Mouse (Mus musculus): ENCODE measurements around the gene 9830107B12Rik.
"Not testable (repeated sequence)": the region's sequence is repeated elsewhere in the genome, so short reads cannot be mapped to it uniquely, and the experiment has no call there.

The 9830107B12Rik gene

DNA sequence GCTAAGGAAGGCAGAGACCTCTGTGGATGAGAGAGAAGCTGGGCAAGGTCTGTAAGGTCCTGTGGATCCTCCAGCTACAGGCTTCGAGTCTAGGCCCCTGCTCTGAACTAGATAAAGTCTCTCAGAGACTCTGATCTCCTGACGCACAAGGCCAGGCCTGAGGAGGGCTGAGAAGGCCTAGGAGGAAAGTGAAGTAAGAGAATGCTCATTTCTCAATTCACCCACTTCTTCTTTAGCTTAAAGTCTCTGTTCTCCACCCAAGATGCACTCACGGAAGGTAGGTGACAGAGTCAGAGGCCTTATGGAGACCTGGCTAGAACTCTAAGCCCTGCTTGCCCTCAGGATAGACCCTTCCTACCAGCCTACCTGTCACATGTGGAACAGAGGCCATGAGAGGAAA is at the start of gene 9830107B12Rik:
TSS of gene 9830107B12Rik (minus strand) at position 149 of the 400 bp plus-strand sequence.
- DNase-seq, result peak in 1 of 2 experiments; percentile 13

DNA sequence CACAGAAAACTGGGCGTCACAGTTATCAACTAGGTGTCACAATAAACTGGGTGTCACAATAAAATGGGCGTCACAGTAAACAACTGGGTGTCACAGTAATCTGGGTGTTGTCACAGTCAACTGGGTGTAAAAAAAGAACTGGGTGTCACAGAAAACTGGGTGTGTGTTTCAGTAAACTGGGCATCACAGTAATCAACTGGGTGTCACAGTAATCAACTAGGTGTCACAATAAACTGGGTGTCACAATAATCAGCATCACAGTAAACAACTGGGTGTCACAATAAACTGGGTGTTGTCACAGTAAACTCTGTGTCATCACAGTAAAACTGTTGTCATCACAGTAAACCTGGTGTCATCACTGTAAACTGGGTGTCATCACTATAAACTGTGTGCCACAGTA is 46.3 kb upstream of the 9830107B12Rik start:
- no peak for DNase-seq

DNA sequence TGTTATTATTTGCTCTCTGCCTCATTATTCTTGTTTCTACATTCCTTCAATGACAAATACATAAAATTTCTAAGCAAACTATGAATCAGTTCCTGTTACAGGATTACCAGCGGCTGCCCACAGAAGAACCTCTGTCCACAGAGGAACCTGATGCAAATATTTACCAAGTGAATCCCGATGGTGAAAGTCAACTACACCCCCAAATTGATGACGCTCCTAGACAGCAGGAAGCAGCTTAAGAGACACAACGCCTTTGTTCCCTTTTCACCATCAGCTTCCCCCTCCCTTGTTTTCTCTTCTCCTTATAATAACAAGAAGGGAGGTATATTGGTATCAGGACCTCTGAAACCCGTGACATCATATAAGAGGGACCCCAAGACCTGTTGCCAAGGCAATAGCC is 39.2 kb upstream of the 9830107B12Rik start:
- peak in 1 of 2 experiments; percentile 21 for DNase-seq

DNA sequence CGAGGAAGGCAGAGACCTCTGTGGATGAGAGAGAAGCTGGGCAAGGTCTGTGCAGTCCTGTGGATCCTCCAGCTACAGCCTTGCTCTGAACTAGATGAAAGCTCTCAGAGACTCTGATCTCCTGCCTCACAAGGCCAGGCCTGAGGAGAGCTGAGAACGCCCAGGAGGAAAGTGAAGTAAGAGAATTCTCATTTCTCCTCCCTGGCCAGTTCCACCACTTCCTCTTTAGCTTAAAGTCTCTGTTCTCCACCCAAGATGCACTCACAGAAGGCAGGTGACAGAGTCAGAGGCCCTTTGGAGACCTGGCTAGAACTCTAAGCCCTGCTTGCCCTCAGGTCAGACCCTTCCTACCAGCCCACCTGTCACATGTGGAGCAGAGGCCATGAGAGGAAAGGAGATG is 21.0 kb upstream of the 9830107B12Rik start, which contains the start of gene A530064D06Rik:
TSS of gene A530064D06Rik (minus strand) at position 173 of the 400 bp plus-strand sequence.
- not testable (repeated sequence) for DNase-seq

DNA sequence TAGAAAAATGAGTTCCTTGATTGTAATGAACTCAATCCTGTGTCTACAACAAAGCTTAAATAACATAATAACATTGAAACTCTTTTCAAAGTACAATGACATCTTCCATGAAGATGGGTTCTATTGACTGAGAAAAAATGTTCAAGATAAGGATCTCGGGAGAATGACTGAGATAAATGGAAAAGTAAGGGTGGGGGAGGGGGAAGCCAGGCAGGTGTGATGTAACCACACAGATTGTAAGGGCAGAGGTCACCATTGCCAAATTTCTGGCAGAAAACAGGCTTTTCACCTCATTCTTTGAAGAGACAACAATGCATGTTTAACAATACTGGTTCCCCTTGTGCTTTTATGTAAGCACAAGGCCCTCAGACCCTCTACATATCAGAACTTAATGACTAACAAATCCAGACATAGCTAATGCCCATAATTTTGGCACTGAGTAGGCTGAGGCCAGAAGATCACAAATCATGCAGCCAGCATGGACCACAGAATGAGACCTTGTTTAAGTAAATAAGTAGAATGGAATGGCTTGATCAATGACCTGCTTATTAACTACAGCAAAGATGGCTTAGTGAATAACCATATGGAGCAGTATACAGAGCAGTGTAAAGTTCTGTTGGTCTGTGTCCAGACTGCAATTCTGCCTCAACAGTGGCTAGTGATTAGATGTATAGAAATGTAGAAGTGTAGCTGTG is 11.5 kb upstream of the 9830107B12Rik start:
- DNase-seq, result no peak

DNA sequence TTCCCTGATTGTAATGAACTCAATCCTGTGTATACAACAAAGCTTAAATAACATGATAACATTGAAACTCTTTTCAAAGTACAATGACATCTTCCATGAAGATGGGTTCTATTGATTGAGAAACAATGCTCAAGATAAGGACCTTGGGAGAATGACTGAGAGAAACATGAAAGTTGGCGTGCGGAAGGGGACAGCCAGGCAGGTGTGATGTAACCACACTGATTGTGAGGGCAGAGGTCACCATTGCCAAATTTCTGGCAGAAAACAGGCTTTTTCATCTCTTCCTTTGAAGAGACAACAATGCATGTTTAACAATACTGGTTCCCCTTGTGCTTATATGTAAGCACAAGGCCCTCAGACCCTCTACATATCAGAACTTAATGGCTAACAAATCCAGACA is 13.3 kb downstream of the 9830107B12Rik start:
- no peak for DNase-seq

DNA sequence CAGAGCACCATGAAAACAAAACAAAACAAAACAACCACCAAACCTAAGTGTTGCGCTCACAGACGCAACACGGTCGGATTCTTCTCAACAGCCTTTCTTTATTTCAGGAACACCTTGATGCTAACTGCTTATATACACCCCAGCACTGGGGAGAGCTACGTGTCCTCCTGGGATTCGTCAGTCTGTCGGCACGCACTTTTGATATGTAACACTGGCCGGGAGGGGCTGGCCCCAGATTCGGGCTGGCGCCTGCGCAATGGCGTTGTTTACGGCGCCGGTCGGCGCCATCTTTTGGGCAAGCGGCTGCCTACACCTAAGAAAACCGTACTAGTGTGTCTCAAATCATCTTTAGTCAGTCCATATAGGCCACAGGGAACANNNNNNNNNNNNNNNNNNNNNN is 25.6 kb downstream of the 9830107B12Rik start:
- DNase-seq, result no peak

DNA sequence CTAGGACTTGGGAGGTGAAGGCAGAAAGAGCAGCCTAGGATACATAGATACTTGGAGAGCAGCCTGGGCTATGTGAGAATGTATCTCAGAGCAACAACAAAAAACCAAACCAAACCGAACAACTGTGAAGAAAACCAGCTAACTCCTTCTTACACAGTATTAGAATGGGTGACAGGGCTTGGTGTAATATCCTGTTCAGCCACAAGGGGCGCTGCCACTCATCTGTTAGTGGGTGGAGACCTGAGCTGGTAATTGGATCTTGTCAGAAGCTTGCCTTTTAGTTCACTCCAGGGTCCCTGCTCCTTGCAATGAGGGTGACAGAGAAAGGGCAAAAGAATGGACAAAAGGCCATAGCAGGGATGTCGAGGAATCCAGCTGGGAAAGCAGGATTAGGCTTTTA is 26.4 kb downstream of the 9830107B12Rik start:
- DNase-seq, result peak; percentile 63 to 84

DNA sequence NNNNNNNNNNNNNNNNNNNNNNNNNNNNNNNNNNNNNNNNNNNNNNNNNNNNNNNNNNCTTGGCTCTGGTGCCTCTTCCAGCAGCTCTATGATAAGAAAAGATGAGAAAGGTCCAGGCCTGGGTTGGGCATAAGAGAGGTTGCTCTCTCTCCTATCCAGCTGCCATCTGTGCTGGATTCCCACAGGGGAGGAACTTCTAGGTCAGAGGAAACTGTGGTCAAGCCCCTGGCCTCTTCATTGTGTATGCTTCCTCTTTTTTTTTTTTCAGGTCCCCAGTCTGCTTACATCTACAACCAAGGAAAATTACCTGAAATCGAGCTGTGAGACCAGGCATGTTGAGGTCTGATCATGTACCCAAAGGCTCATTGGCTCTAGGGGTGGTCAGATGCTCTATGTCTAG is 27.5 kb downstream of the 9830107B12Rik start:
- DNase-seq, result no peak

DNA sequence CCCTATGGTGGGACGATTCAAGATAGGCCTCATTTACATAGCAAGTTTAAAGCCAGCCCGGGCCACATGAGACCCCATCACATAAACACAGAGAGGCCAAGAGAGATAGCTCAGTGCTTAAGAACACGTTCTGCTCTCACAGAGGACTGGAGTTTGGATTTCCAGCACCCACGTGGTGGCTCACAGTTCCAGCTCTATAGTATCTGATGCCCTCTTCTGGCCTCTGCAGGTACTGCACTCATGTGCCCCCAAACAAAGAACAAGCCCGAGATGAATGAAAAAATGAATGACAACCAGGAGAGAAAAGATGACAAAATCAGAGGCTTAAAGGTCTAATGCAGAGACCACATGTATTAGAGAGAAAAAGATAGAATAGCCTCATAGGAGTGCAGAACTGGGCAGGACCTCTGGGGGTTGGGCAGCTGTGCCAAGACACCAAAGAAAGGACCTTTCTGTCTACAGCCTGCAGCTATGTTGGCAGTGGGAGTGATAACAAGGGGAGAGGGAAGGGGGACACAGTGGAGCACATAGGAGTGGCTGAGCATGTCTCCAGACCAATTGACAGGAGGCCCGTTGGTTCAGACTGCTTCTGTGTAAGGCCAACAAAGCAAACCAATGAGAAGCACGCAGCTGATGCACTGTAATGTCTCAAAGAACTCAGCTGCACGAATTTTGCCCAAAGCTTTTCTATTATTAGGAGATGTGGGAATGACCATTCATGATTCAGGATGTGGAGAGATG is 35.4 kb downstream of the 9830107B12Rik start:
- peak in 1 of 2 experiments; percentile 59 for DNase-seq

DNA sequence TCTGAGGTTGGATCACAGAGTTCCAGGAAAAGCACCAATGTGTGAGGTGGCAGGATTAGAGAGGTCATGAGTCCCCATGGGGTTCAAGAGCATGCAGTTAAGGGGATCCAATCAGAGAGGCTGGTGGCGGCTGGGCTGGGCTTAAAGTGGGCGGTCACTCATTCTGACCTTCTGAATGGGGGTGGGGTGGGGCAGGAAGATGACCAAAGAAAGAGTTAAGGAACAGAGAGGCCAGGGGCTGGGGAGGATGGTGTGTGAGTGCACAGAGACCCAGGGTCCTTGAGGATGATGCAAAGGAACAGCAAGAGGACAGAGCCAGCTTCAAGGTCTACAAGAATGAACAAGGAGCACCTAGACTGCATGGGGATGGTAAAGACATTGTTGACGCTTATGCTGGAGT is 37.5 kb downstream of the 9830107B12Rik start:
- DNase-seq, result no peak

DNA sequence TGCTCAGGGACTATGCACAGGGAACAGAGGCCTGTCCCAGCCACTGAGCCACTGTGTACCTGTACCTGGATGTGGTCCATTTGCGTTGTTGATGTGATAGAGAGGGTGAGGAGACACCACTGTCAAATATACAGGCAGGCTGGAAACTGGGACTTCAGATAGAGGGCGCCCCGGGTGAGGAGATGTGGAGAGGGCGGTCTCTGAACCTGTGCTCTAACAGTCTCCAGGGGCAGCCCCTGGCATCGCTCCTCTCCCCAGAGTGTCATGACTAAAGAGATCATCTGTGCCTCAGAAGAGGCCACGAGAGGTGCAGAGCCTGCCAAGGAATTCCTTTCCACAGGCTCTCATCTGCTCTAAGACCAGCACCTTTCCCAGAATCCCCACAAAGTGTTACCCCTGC is 38.2 kb downstream of the 9830107B12Rik start:
- DNase-seq, result no peak

DNA sequence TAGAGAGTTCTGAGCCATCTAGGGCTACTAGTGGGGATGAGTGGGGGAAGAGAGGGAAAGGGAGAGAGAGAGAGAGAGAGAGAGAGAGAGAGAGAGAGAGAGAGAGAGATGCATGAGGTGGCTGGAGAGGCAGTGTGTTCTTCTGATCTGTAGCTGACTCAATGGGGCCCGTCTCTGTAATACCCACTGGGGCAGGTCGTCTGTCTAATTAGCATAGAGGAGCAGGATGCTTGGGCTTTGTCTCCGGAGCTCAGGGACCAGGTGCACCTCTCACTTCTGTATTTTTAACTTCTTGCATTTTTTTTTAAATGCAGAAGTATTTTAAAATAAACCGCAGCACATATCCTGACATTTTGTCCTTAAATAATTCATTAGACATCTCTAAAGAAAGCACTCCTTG is 38.7 kb downstream of the 9830107B12Rik start:
- no peak for DNase-seq

DNA sequence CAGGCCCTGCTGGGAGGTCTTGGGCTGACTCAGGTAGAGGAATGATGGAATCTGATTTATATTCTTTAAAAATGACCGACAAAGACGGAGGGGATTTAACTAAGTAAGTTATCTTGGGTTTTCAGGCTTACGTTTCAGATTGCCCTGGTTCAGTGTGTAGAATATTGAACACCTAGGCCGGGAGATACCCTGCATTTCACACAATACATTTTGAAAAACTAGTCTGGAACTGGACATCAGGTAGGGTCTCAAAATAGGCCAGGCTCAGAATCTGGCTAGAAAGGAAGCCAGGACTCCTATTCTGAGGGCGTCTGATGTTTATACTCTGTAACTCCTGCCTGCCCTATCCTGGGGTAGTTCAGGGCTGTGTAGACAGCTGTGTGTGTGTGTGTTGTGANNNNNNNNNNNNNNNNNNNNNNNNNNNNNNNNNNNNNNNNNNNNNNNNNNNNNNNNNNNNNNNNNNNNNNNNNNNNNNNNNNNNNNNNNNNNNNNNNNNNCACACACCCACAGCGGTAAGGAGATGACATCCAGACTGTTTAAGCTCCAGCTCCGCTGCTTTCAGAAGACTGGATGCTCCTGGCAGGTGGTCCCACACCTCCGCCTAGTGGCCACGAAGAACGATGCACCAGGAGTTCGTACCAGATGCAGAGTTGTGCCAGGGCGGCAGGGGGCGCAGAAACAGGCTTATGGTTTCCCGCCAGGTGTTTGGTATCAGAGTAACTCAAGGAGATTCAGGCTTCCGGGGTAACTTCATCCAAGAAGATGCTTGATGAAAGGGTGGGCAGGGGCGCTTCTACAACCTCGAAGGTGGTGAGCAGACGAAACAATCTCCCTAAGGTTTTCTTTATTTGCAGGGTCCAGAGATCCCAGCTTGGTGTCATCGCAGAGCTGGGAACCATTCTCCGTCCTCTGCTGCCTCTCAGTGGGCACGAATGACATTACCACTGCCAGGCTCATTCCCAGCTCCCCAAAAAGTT is 45.3 kb downstream of the 9830107B12Rik start:
- DNase-seq, result peak; percentile 88 to 90

DNA sequence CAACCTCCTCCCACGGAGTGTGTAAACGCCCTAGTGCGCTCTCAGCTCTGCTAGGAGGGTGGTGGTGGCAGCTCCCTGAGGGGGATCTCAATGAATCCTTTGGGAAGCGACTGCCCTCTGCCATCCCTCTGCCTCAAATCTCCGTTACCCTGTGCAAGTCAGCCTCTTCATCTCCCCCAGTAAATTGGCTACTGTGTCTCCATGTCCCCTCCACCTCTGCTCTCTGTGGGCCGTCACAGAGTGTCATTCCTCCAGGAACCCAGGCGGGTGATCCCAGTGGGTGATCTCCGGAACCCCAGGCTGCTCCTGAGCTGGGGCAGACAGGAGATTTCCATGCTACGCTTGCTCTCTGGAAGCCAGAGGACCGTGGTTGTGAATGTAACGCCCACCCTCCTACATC is 46.8 kb downstream of the 9830107B12Rik start:
- no peak for DNase-seq

DNA sequence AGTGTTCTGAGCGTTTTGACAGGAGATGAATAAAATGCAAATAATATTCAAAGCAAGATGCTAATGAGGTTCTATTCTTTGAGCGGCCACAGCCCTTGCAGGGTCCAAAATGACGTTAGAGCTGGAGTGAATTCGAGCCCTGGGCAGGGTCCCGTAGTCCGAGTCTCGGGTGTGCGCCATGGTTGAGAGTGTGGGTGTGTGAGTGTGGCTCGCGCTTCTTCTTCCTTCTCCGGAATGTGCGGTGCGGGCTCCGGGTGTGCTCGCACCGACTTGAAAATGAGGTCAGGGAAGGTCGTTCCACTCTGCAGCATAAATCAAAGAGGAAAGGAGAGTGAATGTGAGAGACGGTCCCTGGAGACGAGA is 47.6 kb downstream of the 9830107B12Rik start:
- no peak for DNase-seq

DNA sequence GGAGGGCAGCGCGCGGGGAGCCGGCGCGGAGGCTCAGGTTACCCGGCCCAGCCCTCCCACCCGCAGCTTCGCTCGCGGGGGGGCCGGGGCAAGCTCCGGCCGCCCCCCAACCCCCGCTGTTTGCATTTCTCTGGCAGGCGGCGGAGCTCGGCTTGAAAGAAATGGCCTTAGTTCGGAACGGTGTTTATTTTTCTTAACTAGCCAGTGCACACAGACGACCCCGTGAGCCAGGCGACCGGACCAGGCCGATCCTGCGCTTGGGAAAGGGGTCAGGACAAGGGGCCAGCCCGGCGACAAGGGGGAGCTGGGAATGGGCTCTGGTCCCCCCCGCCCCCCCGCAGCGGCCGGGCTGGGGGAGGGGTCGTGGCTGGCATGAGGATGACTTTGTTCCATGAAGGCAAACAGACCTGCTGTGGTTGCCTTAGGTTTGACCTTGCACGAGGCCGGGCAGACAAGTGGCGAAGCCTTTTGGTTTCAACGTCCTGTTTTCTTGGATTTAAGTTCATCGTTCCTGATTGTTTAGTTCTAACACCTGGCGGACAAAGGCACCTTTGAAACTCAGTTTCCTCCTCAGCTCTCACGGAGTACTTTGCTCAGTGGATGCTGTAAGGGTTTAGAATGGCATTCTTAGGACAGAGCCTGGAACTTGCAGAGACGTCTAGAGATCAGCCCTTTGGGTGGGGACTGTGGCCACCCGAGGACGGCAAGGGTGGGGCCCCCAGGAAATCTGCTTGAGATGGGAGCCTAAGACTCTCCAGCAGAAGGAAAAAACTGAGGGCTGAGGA is 48.1 kb downstream of the 9830107B12Rik start:
- DNase-seq, result no peak

DNA sequence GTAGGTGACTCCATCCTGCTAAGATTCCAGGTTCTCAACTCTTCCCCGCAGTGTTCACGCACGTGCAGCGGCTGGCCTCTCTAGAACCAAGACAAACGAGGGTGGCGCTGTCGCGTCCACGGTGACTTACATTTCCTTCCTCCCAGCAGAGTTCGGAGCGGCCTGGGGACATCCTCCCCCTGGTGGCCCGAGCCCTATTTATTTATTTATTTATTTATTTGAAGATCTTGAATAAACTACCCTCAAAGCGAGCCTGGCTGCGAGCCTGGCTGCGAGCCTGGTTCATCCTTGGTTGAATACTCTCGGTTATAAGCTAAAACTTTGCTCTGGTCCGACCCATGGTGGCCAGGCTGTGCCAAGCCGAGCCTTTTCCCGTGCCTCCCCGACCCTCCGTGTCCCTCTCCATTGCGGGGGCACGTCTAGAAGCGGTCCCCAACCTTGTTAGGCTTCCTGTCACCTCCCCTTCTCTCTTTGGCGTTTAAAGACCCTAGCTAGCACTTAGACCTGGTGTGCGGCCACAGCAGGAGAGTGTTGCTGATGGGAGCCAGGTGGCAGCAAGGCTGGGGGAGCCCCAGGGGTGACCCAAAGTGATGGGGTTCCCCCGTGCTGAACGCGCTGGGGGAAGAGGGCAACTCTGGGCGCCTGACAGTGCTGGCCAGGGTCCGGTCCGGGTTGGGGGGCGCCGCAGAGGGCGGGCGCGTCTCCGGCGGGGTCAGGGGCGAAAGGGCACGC is 48.9 kb downstream of the 9830107B12Rik start:
- DNase-seq, result peak; percentile 73 to 75

DNA sequence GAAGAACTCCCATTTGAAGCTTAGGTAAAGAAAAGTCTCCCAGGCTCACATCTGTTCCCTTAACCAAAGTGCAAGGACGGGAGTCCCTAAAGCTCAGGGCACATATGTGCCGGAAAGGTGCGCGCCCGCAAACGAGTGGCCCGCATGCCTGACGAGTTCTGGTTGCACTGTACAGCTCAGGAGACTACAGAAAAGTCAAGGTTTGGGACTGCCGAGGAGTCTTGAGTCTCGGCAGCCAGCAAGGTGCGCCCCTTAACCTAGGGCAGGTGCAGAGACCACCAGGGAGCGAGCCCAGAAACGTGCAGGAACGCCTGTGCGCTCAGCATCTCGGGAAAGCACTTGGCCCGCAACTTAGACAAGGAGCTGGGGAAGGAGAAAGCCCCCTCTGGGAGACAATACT is 49.7 kb downstream of the 9830107B12Rik start:
- no peak for DNase-seq

DNA sequence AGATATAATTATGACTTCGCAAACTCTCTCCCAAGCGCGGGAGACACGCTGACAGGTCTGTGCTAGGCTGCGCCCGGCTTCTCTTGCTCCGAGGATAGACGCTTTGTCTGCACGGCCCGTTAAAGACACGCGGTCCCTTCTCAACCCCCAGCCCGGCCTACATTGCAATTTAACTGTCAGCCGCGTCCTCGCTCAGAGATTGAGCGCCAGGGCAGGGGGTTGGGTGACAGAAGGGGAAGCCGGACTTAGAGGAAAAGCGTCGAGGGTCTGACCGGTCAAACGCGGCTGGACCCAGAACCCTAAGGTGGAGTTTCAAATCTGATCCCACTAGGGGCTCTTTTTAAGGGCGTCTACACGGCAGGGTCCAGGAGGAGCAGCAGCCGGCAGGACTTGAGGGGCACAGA is 50.3 kb downstream of the 9830107B12Rik start:
- no peak for DNase-seq

DNA sequence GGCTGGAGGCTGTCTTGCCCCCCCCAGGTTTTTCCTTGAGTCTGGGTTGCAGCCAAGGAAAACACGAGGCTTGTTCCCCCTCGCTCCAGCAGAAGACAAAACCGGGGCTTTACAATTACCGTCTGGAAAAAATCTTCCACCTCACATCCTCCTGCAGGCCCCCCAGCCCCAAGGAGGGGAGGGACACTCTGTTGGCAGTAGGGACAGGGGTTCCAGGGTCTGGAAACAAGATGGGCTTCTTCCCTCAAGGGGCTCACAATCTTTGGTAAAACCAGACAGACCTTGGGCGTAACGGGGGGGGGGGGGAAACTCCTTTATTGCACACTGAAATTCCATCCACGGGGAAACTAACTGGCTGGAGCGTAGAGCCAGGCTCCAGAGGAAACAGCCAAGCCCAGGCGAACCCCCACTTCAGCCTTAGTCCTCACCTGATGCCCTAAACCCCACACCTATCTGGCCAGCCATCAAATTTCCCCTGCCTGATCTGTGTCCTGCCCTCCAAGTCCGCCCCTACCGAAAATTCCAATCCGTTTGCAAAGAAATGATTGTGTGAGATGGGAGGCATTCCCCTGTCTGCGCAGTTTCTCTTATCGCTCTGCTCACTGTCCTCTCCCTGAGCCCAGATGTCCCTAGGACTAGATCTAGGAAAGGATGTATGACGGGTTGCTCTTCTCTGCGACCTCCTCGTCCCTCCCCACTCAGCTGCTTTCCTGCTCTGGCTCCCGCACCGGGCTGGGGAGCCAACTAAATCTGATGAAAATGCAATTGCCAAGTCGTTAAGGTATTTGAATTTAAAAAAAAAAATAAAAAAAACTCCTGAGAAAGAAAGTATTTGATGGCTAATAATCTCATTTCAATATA is 51.0 kb downstream of the 9830107B12Rik start:
- no peak for DNase-seq

Data from lung, postnatal 4 days (tissue).